In the genomic region with DNA sequence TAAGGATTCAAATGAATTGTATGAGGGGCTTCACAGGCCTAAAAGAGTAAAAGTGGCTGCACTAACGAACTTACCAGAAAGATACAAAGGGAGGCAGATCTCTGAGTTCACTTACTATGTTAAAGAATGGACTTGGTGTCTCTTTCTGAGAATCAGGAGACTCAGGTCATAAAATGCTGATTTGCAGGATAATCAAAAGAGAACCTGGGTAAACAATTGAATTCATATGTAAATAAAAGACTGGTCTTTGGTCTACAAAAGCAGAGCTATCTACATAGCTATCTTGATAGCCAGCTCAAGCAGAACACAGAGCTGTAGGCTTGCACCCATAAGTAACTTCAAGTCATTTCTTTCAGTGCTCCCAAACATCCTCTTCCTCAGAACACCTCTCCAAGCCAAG, we compare ENCODE assay signal across 24 mouse cellular contexts.
DNase-seq lines count a peak whose midpoint lies in the region; ATAC-seq lines count a peak whose summit lies in the region.
"Had no signal": no experiment of that assay in that cellular context is flagged by ENCODE, and none has a peak within 500 bp of the region (broad histone marks: within the 10 kb centered on the region; RNA-seq: fewer than 3 reads in every experiment).

No protein-coding gene starts in this region.

- peak; percentile 27 for DNase-seq in ES-CJ7 (ENCODE audit: low read depth, low spot score)
- DNase-seq in R1 (ENCODE audit: low read depth, low spot score): peak; percentile 59
- peak; percentile 53 for DNase-seq in ZHBTc4 (ENCODE audit: low read depth, low spot score)
- no peak for DNase-seq in kidney, postnatal 10 days
- DNase-seq in urinary bladder, adult 2 months (ENCODE audit: low spot score): no peak
- DNase-seq: adrenal gland, adult 2 months; adrenal gland, adult 8-10 months; adrenal gland, postnatal 10 days; adrenal gland, postnatal 14 days; adrenal gland, postnatal 25 days; adrenal gland, postnatal 36 days; B cell, adult 2 months; cerebellum, adult 11 months; cerebellum, adult 11-12 months; cerebellum, adult 18-20 months; cerebellum, adult 2 months; cerebellum, adult 8-10 months; cerebellum, adult 9-10 months had no signal

- H3K36me3 ChIP-seq in kidney, embryonic 15.5 days: no peaks in the 10 kb centered on the region
- H3K36me3 ChIP-seq: G1E had no signal

- no peak overlapping the region for H3K4me2 ChIP-seq in kidney, embryonic 15.5 days

- H3K9ac ChIP-seq in kidney, embryonic 15.5 days: no peak overlapping the region

- H3K4me3 ChIP-seq in kidney, embryonic 15.5 days (replicated peaks): no peak overlapping the region

- H3K9me3 ChIP-seq in kidney, embryonic 15.5 days (replicated peaks): 0 out of 2 replicates have a peak, but pooled peaks cover 3% of the 10 kb centered on the region

- no peak overlapping the region for H3K27ac ChIP-seq in kidney, embryonic 15.5 days

- ATAC-seq in kidney, embryonic 15.5 days (replicated peaks; ENCODE audit: low FRiP score): no peak
- ATAC-seq: activated CD4-positive, CD25-positive, alpha-beta regulatory T cell, adult 4 months; CD4-positive, CD25-positive, alpha-beta regulatory T cell, adult 4 months; Patski had no signal

- peaks cover 1% of the 10 kb centered on the region; the same call in 1 of the 2 replicates for H3K4me1 ChIP-seq in kidney, embryonic 15.5 days

- H3K27me3 ChIP-seq in kidney, embryonic 15.5 days: no peaks in the 10 kb centered on the region
- H3K27me3 ChIP-seq: CH12.LX had no signal

- 89% methylated on average over 1 of the region's 1 CpGs for WGBS in kidney, embryonic 15.5 days

Comparison
In these comparisons a context has a peak if more than half of its experiments do, and no peak if none do; other contexts are left out.
1. DNase-seq: peak in ES-CJ7 (single experiment), R1 (single experiment) and ZHBTc4 (single experiment); none in kidney, postnatal 10 days (single experiment) and urinary bladder, adult 2 months (single experiment).